Mouse (Mus musculus): ENCODE data around the gene Hirip3. TPM values are rescaled to one million over a fixed set of nuclear protein-coding genes. Genes with fewer than 3 reads are reported as not detected.

The Hirip3 gene
- polyA plus RNA-seq, 1 experiment from 2014 or later = 22.0 TPM

DNA sequence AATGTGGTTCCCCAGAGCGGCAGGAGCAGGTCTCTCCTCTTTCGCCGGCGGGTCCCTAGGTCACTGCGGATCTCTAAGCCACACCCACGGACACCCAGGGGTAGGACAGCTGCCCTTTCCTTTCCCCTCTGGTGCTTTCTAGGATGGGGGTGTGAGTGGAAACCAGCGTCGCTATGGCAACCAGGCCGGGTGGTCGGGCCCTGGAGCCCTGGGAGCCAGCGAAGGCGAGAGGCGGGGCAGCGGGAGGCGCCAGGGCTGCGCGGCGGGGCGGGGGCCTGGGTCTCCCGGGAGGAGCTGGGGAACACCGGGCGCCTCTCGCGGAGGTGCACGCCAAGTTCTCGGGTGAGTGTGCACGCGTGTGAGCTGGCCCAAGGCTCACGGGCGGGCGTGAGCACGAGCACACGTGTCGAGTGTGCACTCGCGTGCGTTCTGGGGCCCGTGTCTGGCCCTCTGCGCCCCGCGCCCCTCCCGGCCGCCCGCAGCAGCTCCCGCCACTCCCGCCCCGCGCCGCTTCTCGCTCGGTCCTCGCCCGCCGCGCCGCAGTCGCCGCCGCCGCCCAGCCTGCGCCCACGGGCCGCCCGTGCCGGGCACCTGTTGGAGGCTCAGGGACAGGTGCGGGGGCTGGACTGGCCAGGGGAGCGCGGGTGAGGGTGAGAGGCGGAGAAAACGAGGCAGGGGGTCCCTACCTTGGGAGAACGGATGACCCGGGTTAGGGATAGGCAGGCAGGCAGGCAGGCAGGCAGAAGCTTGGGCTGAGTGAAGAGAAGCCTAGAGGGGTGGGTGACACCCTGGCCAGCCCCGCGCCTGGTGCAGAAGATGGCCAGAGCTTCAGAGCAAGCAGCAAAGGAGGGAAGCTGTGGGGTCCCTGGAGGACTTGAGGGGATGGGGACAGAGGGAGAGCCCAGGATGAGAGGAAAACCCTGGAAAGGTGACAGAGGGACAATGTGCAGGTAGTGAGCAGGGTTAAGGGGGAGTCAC lies 14.1 kb upstream of the Hirip3 start:
- H3K27me3 ChIP-seq (ENCODE audit: control insufficient read depth, insufficient read depth, low read length) = peaks cover 12% of the 10 kb centered on the region
- H3K4me3 ChIP-seq (ENCODE audit: low read depth, low read length) = peak overlapping the region; percentile 50
- peak; percentile 53; the same call in 1 of the 2 replicates for ATAC-seq (ENCODE audit: low FRiP score)
- no peaks in the 10 kb centered on the region for H3K9me3 ChIP-seq (ENCODE audit: control insufficient read depth, low read length)
- H3K4me2 ChIP-seq (replicated peaks; ENCODE audit: low read depth, low read length) = peak overlapping the region; percentile 100
- H3K27ac ChIP-seq (ENCODE audit: low read depth, low read length) = no peak overlapping the region
- WGBS = under 1% methylated on average over 71 of the region's 74 CpGs
- DNase-seq (ENCODE audit: low spot score) = peak; percentile 76
- H3K9ac ChIP-seq (ENCODE audit: low read depth, low read length) = peak overlapping the region; percentile 68
- H3K36me3 ChIP-seq (ENCODE audit: control insufficient read depth, insufficient read depth, low read length) = no peaks in the 10 kb centered on the region
- peaks cover 9% of the 10 kb centered on the region for H3K4me1 ChIP-seq (replicated peaks; ENCODE audit: control insufficient read depth, insufficient read depth, low read length)

DNA sequence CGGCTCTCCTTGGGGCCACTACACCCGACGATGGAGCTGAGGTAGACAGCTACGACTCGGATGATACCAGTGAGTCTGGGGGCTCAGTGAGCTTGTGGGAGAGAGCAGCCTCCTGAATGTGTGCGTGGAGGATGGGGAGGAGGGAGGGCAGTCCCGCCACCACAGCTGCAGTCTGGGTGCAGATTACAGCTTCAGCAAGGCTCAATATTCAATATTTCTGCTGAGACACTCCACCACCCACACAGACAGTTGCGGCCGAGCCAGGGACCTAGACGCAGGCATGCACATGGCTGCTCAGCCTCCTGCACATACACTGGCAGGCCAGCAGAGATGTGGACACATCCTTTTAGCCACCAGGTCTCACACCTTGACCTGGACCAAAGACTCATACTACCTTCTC lies 13.0 kb upstream of the Hirip3 start:
- Histone ChIP-seq H3K4me2 (replicated peaks; ENCODE audit: low read depth, low read length) (peak overlapping the region; percentile 100), H3K4me3 (ENCODE audit: low read depth, low read length) (peak overlapping the region; percentile 50), H3K36me3 (ENCODE audit: control insufficient read depth, insufficient read depth, low read length) (no peaks in the 10 kb centered on the region), H3K27ac (ENCODE audit: low read depth, low read length) (no peak overlapping the region), H3K9me3 (ENCODE audit: control insufficient read depth, low read length) (no peaks in the 10 kb centered on the region), H3K9ac (ENCODE audit: low read depth, low read length) (peak overlapping the region; percentile 68; the same call in 1 of the 2 replicates), H3K4me1 (replicated peaks; ENCODE audit: control insufficient read depth, insufficient read depth, low read length) (peaks cover 9% of the 10 kb centered on the region), H3K27me3 (ENCODE audit: control insufficient read depth, insufficient read depth, low read length) (peaks cover 12% of the 10 kb centered on the region)
- DNase-seq (ENCODE audit: low spot score) = no peak
- 26% methylated on average over 10 of the region's 10 CpGs for WGBS
- no peak for ATAC-seq (ENCODE audit: low FRiP score)

DNA sequence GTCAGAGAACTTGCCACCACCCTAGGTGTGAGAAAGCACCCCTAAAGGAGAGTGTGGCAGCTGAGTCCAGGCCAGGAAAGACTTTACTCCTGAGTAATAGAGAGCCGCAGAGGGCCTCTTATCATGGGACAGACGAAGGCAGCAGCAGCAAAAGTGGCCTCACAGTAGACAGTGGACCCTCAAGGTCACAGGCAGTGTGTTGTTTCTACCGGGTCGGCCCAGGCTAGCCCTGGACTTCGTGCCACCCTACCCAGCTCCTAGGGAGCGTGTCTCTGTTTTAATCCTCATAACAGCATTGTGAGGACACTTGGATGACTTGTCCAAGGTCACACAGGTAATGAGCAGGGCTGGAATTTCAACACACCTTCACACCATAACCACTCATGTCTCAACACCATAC lies 11.6 kb upstream of the Hirip3 start:
- DNase-seq (ENCODE audit: low spot score) = no peak
- H3K27ac ChIP-seq (ENCODE audit: low read depth, low read length) = no peak overlapping the region
- no peak overlapping the region for H3K4me2 ChIP-seq (replicated peaks; ENCODE audit: low read depth, low read length)
- H3K9ac ChIP-seq (ENCODE audit: low read depth, low read length) = no peak overlapping the region
- WGBS = 90% methylated on average over 6 of the region's 6 CpGs
- no peaks in the 10 kb centered on the region for H3K36me3 ChIP-seq (ENCODE audit: control insufficient read depth, insufficient read depth, low read length)
- no peaks in the 10 kb centered on the region for H3K9me3 ChIP-seq (ENCODE audit: control insufficient read depth, low read length)
- H3K27me3 ChIP-seq (ENCODE audit: control insufficient read depth, insufficient read depth, low read length) = peaks cover 12% of the 10 kb centered on the region
- no peak overlapping the region for H3K4me3 ChIP-seq (ENCODE audit: low read depth, low read length)
- H3K4me1 ChIP-seq (replicated peaks; ENCODE audit: control insufficient read depth, insufficient read depth, low read length) = peaks cover 9% of the 10 kb centered on the region
- no peak for ATAC-seq (ENCODE audit: low FRiP score)

DNA sequence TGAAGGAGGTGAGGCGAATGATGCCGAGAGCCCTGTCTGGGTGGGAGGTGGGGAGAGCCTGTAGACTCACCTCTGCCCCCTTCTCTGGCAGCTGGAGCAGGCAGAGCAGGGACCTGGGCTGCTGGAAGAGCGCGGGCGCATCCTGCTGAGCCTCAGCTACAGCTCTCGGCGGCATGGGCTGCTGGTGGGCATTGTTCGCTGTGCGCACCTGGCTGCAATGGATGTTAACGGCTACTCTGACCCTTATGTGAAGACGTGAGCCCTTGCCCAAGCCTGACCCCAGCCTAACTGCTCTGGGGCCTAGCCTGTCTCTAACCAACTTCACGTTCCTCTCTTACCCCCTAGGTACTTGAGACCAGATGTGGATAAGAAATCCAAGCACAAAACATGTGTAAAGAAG lies 10.6 kb upstream of the Hirip3 start:
- H3K27ac ChIP-seq (ENCODE audit: low read depth, low read length) = no peak overlapping the region
- ATAC-seq (ENCODE audit: low FRiP score) = no peak

DNA sequence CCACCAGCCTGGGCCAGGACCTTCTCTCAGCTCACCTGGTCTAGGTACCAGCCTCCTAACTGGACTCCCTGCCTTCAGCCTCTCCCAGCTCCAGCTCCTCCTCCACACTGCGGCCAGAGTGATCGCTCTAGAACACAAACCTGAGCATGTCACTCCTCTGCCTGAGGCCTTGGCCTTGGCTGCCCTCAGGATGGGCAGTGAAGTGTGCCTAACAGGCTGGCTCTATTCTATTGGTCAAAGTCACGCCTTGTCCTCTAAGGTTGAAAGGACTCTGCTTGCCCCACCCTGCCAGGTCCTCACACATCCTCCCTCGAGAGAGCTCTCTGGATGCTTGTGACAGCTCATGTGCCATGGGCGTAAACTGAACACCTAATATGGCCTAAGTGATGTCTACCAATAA lies 8.3 kb upstream of the Hirip3 start:
- no peak overlapping the region for H3K9ac ChIP-seq (ENCODE audit: low read depth, low read length)
- H3K27me3 ChIP-seq (ENCODE audit: control insufficient read depth, insufficient read depth, low read length) = peaks cover 9% of the 10 kb centered on the region
- H3K27ac ChIP-seq (ENCODE audit: low read depth, low read length) = no peak overlapping the region
- H3K4me3 ChIP-seq (ENCODE audit: low read depth, low read length) = no peak overlapping the region
- H3K36me3 ChIP-seq (ENCODE audit: control insufficient read depth, insufficient read depth, low read length) = 0 out of 2 replicates have a peak, but pooled peaks cover 4% of the 10 kb centered on the region
- no peaks in the 10 kb centered on the region for H3K9me3 ChIP-seq (ENCODE audit: control insufficient read depth, low read length)
- peaks cover 4% of the 10 kb centered on the region for H3K4me1 ChIP-seq (replicated peaks; ENCODE audit: control insufficient read depth, insufficient read depth, low read length)
- 87% methylated on average over 5 of the region's 5 CpGs for WGBS
- no peak overlapping the region for H3K4me2 ChIP-seq (replicated peaks; ENCODE audit: low read depth, low read length)
- DNase-seq (ENCODE audit: low spot score) = no peak
- ATAC-seq (ENCODE audit: low FRiP score) = no peak

More for the DNA sequence above, 10.6 kb upstream of the Hirip3 start:
- H3K36me3 ChIP-seq (ENCODE audit: control insufficient read depth, insufficient read depth, low read length) = no peaks in the 10 kb centered on the region
- no peak for DNase-seq (ENCODE audit: low spot score)
- 43% methylated on average over 12 of the region's 12 CpGs for WGBS
- H3K27me3 ChIP-seq (ENCODE audit: control insufficient read depth, insufficient read depth, low read length) = peaks cover 12% of the 10 kb centered on the region
- H3K4me1 ChIP-seq (replicated peaks; ENCODE audit: control insufficient read depth, insufficient read depth, low read length) = peaks cover 9% of the 10 kb centered on the region
- no peak overlapping the region for H3K4me3 ChIP-seq (ENCODE audit: low read depth, low read length)
- no peak overlapping the region for H3K9ac ChIP-seq (ENCODE audit: low read depth, low read length)
- no peaks in the 10 kb centered on the region for H3K9me3 ChIP-seq (ENCODE audit: control insufficient read depth, low read length)
- H3K4me2 ChIP-seq (replicated peaks; ENCODE audit: low read depth, low read length) = no peak overlapping the region

DNA sequence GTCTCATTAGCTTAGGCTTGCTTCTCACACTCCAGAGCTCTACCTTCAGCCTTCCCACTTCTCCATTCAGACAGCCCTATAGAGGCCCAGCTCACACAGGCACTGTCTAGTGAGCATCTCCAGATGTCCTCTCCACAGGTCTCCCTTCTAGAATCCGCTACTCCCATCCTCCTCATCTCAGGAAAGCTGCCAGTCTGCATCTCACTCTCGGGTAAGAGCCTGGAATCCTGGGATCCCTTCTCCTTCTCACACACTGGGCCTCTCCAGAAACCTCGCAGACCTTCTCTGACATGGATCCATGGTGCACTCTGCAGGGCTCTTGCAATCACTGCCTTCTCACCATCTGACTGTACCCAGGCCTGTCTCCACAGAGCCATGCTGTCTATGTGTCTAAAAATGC lies 6.1 kb upstream of the Hirip3 start:
- Histone ChIP-seq H3K4me2 (replicated peaks; ENCODE audit: low read depth, low read length) (no peak overlapping the region), H3K4me3 (ENCODE audit: low read depth, low read length) (no peak overlapping the region), H3K9me3 (ENCODE audit: control insufficient read depth, low read length) (no peaks in the 10 kb centered on the region), H3K36me3 (ENCODE audit: control insufficient read depth, insufficient read depth, low read length) (peaks cover 9% of the 10 kb centered on the region; the same call in 1 of the 2 replicates), H3K4me1 (replicated peaks; ENCODE audit: control insufficient read depth, insufficient read depth, low read length) (peaks cover 2% of the 10 kb centered on the region; the same call in 1 of the 2 replicates), H3K9ac (ENCODE audit: low read depth, low read length) (no peak overlapping the region), H3K27ac (ENCODE audit: low read depth, low read length) (no peak overlapping the region), H3K27me3 (ENCODE audit: control insufficient read depth, insufficient read depth, low read length) (no peaks in the 10 kb centered on the region)
- whole genome bisulfite sequencing = 95% methylated on average over 3 of the region's 3 CpGs
- DNase-seq (ENCODE audit: low spot score) (no peak), ATAC-seq (ENCODE audit: low FRiP score) (no peak)

DNA sequence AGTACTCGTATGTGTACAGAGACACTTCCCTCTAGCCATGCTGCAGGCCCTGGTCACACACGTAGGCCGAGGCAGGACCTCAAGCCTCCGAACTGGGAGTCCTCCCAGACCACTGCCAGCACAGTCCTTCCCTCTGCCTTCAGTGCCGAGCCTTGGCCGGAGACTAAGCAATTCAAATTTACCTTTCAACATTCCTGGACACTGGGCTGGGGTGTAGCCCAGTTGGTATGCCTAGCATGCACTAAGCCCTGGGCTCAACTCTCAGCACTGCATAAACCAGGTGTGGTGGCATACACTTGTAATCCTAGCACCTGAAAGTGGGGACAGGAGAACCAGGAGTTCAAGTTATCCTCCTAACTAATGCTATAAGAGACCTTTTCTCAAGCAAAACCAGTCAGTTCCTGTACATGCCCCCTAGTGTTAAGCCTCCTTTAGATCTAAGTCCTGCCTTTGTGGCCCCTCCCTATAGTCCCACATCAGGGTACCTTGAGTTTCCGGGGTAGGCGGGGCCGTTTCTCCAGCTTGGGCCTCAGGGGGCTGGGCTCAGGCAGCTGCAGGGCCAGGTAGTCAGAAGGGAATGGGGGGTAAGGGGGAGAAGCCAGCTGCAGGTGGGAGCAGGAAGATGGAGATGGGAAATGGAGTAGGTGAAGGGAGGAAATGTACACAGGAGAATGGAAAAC lies 4.9 kb upstream of the Hirip3 start:
- ATAC-seq (ENCODE audit: low FRiP score) = no peak
- no peaks in the 10 kb centered on the region for H3K9me3 ChIP-seq (ENCODE audit: control insufficient read depth, low read length)
- no peaks in the 10 kb centered on the region for H3K27me3 ChIP-seq (ENCODE audit: control insufficient read depth, insufficient read depth, low read length)
- no peak overlapping the region for H3K9ac ChIP-seq (ENCODE audit: low read depth, low read length)
- DNase-seq (ENCODE audit: low spot score) = no peak
- H3K4me2 ChIP-seq (replicated peaks; ENCODE audit: low read depth, low read length) = no peak overlapping the region
- peaks cover 9% of the 10 kb centered on the region; the same call in 1 of the 2 replicates for H3K36me3 ChIP-seq (ENCODE audit: control insufficient read depth, insufficient read depth, low read length)
- H3K4me1 ChIP-seq (replicated peaks; ENCODE audit: control insufficient read depth, insufficient read depth, low read length) = no peaks in the 10 kb centered on the region; the same call in 1 of the 2 replicates
- no peak overlapping the region for H3K4me3 ChIP-seq (ENCODE audit: low read depth, low read length)
- no peak overlapping the region for H3K27ac ChIP-seq (ENCODE audit: low read depth, low read length)
- WGBS = 79% methylated on average over 9 of the region's 9 CpGs

DNA sequence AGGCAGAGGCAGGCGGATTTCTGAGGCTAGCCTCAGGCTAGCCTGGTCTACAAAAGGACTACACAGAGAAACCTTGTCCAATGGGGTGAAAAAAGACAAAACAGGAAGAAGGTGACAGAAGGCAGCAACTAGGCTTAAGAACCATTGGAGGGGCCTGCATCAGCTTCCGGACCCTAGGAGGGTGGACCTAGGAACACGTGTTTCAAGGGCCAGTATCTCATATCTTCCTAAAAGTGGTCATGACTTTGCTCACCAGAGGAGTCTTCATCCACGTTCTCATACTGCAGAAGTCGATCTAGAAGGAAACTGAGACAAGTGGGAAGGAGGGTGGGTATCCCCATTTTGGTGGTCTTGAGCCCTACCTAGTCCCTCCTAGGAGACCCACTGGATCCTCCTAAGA lies 785 bp upstream of the Hirip3 start:
- Histone ChIP-seq H3K36me3 (ENCODE audit: control insufficient read depth, insufficient read depth, low read length) (peaks cover 12% of the 10 kb centered on the region; the same call in 1 of the 2 replicates), H3K27me3 (ENCODE audit: control insufficient read depth, insufficient read depth, low read length) (no peaks in the 10 kb centered on the region), H3K27ac (ENCODE audit: low read depth, low read length) (no peak overlapping the region), H3K9ac (ENCODE audit: low read depth, low read length) (peak overlapping the region; percentile 67), H3K9me3 (ENCODE audit: control insufficient read depth, low read length) (no peaks in the 10 kb centered on the region), H3K4me2 (replicated peaks; ENCODE audit: low read depth, low read length) (peak overlapping the region; percentile 78), H3K4me3 (ENCODE audit: low read depth, low read length) (peak overlapping the region; percentile 60), H3K4me1 (replicated peaks; ENCODE audit: control insufficient read depth, insufficient read depth, low read length) (peaks cover 15% of the 10 kb centered on the region)
- DNase-seq (ENCODE audit: low spot score) (no peak), ATAC-seq (ENCODE audit: low FRiP score) (no peak)
- WGBS = 68% methylated on average over 5 of the region's 5 CpGs

All from hindbrain, embryonic 11.5 days (tissue).